Mouse (Mus musculus) adipocyte (in vitro differentiated cells): ENCODE measurements around the gene Dand5.

ENCODE experiments used
- DNase-seq: peaks from one replicate; pipeline ENCODE4 v3.0.0-alpha.2; 2016; ENCODE audit warnings: low spot score

The Dand5 gene

GRCm38 (mm10) chr8:84768343-84769095 lies 54.1 kb downstream of the Dand5 start:
- DNase-seq, result no peak

GRCm38 (mm10) chr8:84767221-84767620 lies 55.4 kb downstream of the Dand5 start:
- no peak for DNase-seq

GRCm38 (mm10) chr8:84766422-84766821 lies 56.2 kb downstream of the Dand5 start:
- DNase-seq, result no peak

- DNase-seq, result no peak
Measured at GRCm38 (mm10) chr8:84765629-84766028, 57.0 kb downstream of the Dand5 start.
